Mouse (Mus musculus): ENCODE data around the gene Tle2. TPM values are rescaled to one million over a fixed set of nuclear protein-coding genes. Genes with fewer than 3 reads are reported as not detected.
A peak's percentile ranks its signal among the peaks of the same experiment; 100 is the strongest.

Gene Tle2
- polyA plus RNA-seq, 1 experiment from 2014 or later: 54.8 TPM

- H3K4me2 ChIP-seq (ENCODE audit: low read length): peak overlapping the region; percentile 82
- H3K4me1 ChIP-seq (ENCODE audit: control insufficient read depth, insufficient read depth, low read length): peaks cover 33% of the 10 kb centered on the region
- H3K27ac ChIP-seq (ENCODE audit: low read length): no peak overlapping the region; the same call in none of the 2 replicates
- no peak; the same call in 1 of the 2 replicates for ATAC-seq
- H3K9ac ChIP-seq (ENCODE audit: low read depth, low read length): peak overlapping the region; percentile 100
- peaks cover 3% of the 10 kb centered on the region for H3K27me3 ChIP-seq (ENCODE audit: control insufficient read depth, insufficient read depth, low read depth, low read length)
- WGBS: 36% methylated on average over 16 of the region's 16 CpGs
- H3K36me3 ChIP-seq (ENCODE audit: control insufficient read depth, insufficient read depth, low read length): peaks cover 12% of the 10 kb centered on the region; the same call in 1 of the 2 replicates
- H3K9me3 ChIP-seq (replicated peaks; ENCODE audit: control insufficient read depth, low read length, poor library complexity, severe bottlenecking): no peaks in the 10 kb centered on the region
- H3K4me3 ChIP-seq (ENCODE audit: low read depth, low read length): peak overlapping the region; percentile 89
These were observed 13.5 kb upstream of the Tle2 start for GRCm38 (mm10) chr10:81560719-81561459.

GRCm38 (mm10) chr10:81562411-81562810, 11.9 kb upstream of the Tle2 start:
- WGBS: 78% methylated on average over 6 of the region's 6 CpGs
- no peak for ATAC-seq
- peaks cover 14% of the 10 kb centered on the region; the same call in 1 of the 2 replicates for H3K36me3 ChIP-seq (ENCODE audit: control insufficient read depth, insufficient read depth, low read length)
- no peak overlapping the region for H3K9ac ChIP-seq (ENCODE audit: low read depth, low read length)
- H3K4me2 ChIP-seq (ENCODE audit: low read length): peak overlapping the region; percentile 3; the same call in 1 of the 2 replicates
- peaks cover 6% of the 10 kb centered on the region for H3K27me3 ChIP-seq (ENCODE audit: control insufficient read depth, insufficient read depth, low read depth, low read length)
- no peaks in the 10 kb centered on the region for H3K9me3 ChIP-seq (replicated peaks; ENCODE audit: control insufficient read depth, low read length, poor library complexity, severe bottlenecking)
- no peak overlapping the region for H3K4me3 ChIP-seq (ENCODE audit: low read depth, low read length)
- H3K27ac ChIP-seq (ENCODE audit: low read length): no peak overlapping the region
- peaks cover 33% of the 10 kb centered on the region for H3K4me1 ChIP-seq (ENCODE audit: control insufficient read depth, insufficient read depth, low read length)

- Histone ChIP-seq H3K4me3 (ENCODE audit: low read depth, low read length) (peak overlapping the region; percentile 11; the same call in 1 of the 2 replicates), H3K4me1 (ENCODE audit: control insufficient read depth, insufficient read depth, low read length) (peaks cover 36% of the 10 kb centered on the region), H3K36me3 (ENCODE audit: control insufficient read depth, insufficient read depth, low read length) (peaks cover 14% of the 10 kb centered on the region; the same call in 1 of the 2 replicates), H3K9ac (ENCODE audit: low read depth, low read length) (0 out of 2 replicates have a peak overlapping the region, but pooled peaks have one; percentile 14), H3K27me3 (ENCODE audit: control insufficient read depth, insufficient read depth, low read depth, low read length) (peaks cover 6% of the 10 kb centered on the region), H3K27ac (ENCODE audit: low read length) (no peak overlapping the region), H3K9me3 (replicated peaks; ENCODE audit: control insufficient read depth, low read length, poor library complexity, severe bottlenecking) (no peaks in the 10 kb centered on the region), H3K4me2 (ENCODE audit: low read length) (no peak overlapping the region; the same call in 1 of the 2 replicates)
- 50% methylated on average over 6 of the region's 6 CpGs for WGBS
- no peak for ATAC-seq
These were observed 10.9 kb upstream of the Tle2 start for GRCm38 (mm10) chr10:81563481-81563880.

- ATAC-seq: no peak
- Histone ChIP-seq H3K9me3 (replicated peaks; ENCODE audit: control insufficient read depth, low read length, poor library complexity, severe bottlenecking) (no peaks in the 10 kb centered on the region), H3K27me3 (ENCODE audit: control insufficient read depth, insufficient read depth, low read depth, low read length) (peaks cover 6% of the 10 kb centered on the region), H3K9ac (ENCODE audit: low read depth, low read length) (0 out of 2 replicates have a peak overlapping the region, but pooled peaks have one; percentile 27), H3K36me3 (ENCODE audit: control insufficient read depth, insufficient read depth, low read length) (peaks cover 14% of the 10 kb centered on the region; the same call in 1 of the 2 replicates), H3K27ac (ENCODE audit: low read length) (no peak overlapping the region), H3K4me1 (ENCODE audit: control insufficient read depth, insufficient read depth, low read length) (peaks cover 40% of the 10 kb centered on the region), H3K4me2 (ENCODE audit: low read length) (peak overlapping the region; percentile 31; the same call in 1 of the 2 replicates), H3K4me3 (ENCODE audit: low read depth, low read length) (peak overlapping the region; percentile 11; the same call in 1 of the 2 replicates)
- WGBS: 8% methylated on average over 10 of the region's 10 CpGs
These were observed 10.1 kb upstream of the Tle2 start for GRCm38 (mm10) chr10:81564216-81564615.

GRCm38 (mm10) chr10:81564734-81565133, 9.6 kb upstream of the Tle2 start:
- H3K27me3 ChIP-seq (ENCODE audit: control insufficient read depth, insufficient read depth, low read depth, low read length): peaks cover 6% of the 10 kb centered on the region
- no peak for ATAC-seq
- no peak overlapping the region for H3K27ac ChIP-seq (ENCODE audit: low read length)
- peaks cover 14% of the 10 kb centered on the region; the same call in 1 of the 2 replicates for H3K36me3 ChIP-seq (ENCODE audit: control insufficient read depth, insufficient read depth, low read length)
- H3K9ac ChIP-seq (ENCODE audit: low read depth, low read length): no peak overlapping the region
- H3K4me3 ChIP-seq (ENCODE audit: low read depth, low read length): no peak overlapping the region
- 19% methylated on average over 10 of the region's 10 CpGs for WGBS
- no peak overlapping the region for H3K4me2 ChIP-seq (ENCODE audit: low read length)
- H3K9me3 ChIP-seq (replicated peaks; ENCODE audit: control insufficient read depth, low read length, poor library complexity, severe bottlenecking): no peaks in the 10 kb centered on the region
- peaks cover 40% of the 10 kb centered on the region for H3K4me1 ChIP-seq (ENCODE audit: control insufficient read depth, insufficient read depth, low read length)

GRCm38 (mm10) chr10:81565257-81566228, 8.8 kb upstream of the Tle2 start:
- Histone ChIP-seq H3K9ac (ENCODE audit: low read depth, low read length) (no peak overlapping the region), H3K27ac (ENCODE audit: low read length) (no peak overlapping the region), H3K27me3 (ENCODE audit: control insufficient read depth, insufficient read depth, low read depth, low read length) (peaks cover 6% of the 10 kb centered on the region), H3K4me1 (ENCODE audit: control insufficient read depth, insufficient read depth, low read length) (peaks cover 44% of the 10 kb centered on the region), H3K4me3 (ENCODE audit: low read depth, low read length) (no peak overlapping the region), H3K36me3 (ENCODE audit: control insufficient read depth, insufficient read depth, low read length) (peaks cover 14% of the 10 kb centered on the region; the same call in 1 of the 2 replicates), H3K9me3 (replicated peaks; ENCODE audit: control insufficient read depth, low read length, poor library complexity, severe bottlenecking) (no peaks in the 10 kb centered on the region), H3K4me2 (ENCODE audit: low read length) (no peak overlapping the region)
- ATAC-seq: no peak
- 35% methylated on average over 19 of the region's 20 CpGs for WGBS

- WGBS: 7% methylated on average over 16 of the region's 16 CpGs
- Histone ChIP-seq H3K4me1 (ENCODE audit: control insufficient read depth, insufficient read depth, low read length) (peaks cover 33% of the 10 kb centered on the region), H3K27ac (ENCODE audit: low read length) (peak overlapping the region; percentile 66), H3K4me3 (ENCODE audit: low read depth, low read length) (no peak overlapping the region), H3K9me3 (replicated peaks; ENCODE audit: control insufficient read depth, low read length, poor library complexity, severe bottlenecking) (no peaks in the 10 kb centered on the region), H3K4me2 (ENCODE audit: low read length) (0 out of 2 replicates have a peak overlapping the region, but pooled peaks have one; percentile 11), H3K9ac (ENCODE audit: low read depth, low read length) (0 out of 2 replicates have a peak overlapping the region, but pooled peaks have one; percentile 18), H3K36me3 (ENCODE audit: control insufficient read depth, insufficient read depth, low read length) (peaks cover 14% of the 10 kb centered on the region; the same call in 1 of the 2 replicates), H3K27me3 (ENCODE audit: control insufficient read depth, insufficient read depth, low read depth, low read length) (peaks cover 13% of the 10 kb centered on the region)
- no peak for ATAC-seq
These were observed 5.8 kb upstream of the Tle2 start for GRCm38 (mm10) chr10:81568381-81569191.

All from midbrain, embryonic 16.5 days (tissue).